Mouse (Mus musculus): ENCODE results near the gene Gm11758. TPM values are rescaled to one million over a fixed set of nuclear protein-coding genes. Genes with fewer than 3 reads are reported as not detected.

The Gm11758 gene
- not detected for polyA plus RNA-seq (2014; fragmentation: Illumina TruSeq; extraction: RNeasy Lipid Tissue Mini Kit (QIAGEN cat#74804); ENCODE audit: low read depth, low replicate concordance)

GRCm38 (mm10) chr4:73876166-73876565 lies at the start of gene Gm11758:
Gene Gm11758, minus strand, starts transcription at chr4:73876266.

GRCm38 (mm10) chr4:73920660-73921059 lies 44.6 kb upstream of the Gm11758 start, which contains the start of gene Gm11756:
Gene Gm11756, minus strand, starts transcription at chr4:73920760.

GRCm38 (mm10) chr4:73905853-73906252 lies 29.8 kb upstream of the Gm11758 start, which contains the start of gene Gm13871:
Gene Gm13871, minus strand, starts transcription at chr4:73905953.

GRCm38 (mm10) chr4:73891012-73891411 lies 14.9 kb upstream of the Gm11758 start, which contains the start of gene Gm11757:
Gene Gm11757, minus strand, starts transcription at chr4:73891112.

Other genes starting within 250 kb of the Gm11758 start
- gene Gm11236, start 238.1 kb downstream of the Gm11758 start, polyA plus RNA-seq (2014; fragmentation: Illumina TruSeq; extraction: RNeasy Lipid Tissue Mini Kit (QIAGEN cat#74804); ENCODE audit: low read depth, low replicate concordance): not detected
- gene Gm11239, start 207.9 kb downstream of the Gm11758 start, polyA plus RNA-seq (2014; fragmentation: Illumina TruSeq; extraction: RNeasy Lipid Tissue Mini Kit (QIAGEN cat#74804); ENCODE audit: low read depth, low replicate concordance): not detected
- not detected for gene Gm428, start 192.8 kb downstream of the Gm11758 start, polyA plus RNA-seq (2014; fragmentation: Illumina TruSeq; extraction: RNeasy Lipid Tissue Mini Kit (QIAGEN cat#74804); ENCODE audit: low read depth, low replicate concordance)
- 0.84 TPM for gene Rasef, start 85.3 kb downstream of the Gm11758 start, polyA plus RNA-seq (2014; fragmentation: Illumina TruSeq; extraction: RNeasy Lipid Tissue Mini Kit (QIAGEN cat#74804); ENCODE audit: low read depth, low replicate concordance)
- not detected for gene Gm11757, start 14.8 kb upstream of the Gm11758 start, polyA plus RNA-seq (2014; fragmentation: Illumina TruSeq; extraction: RNeasy Lipid Tissue Mini Kit (QIAGEN cat#74804); ENCODE audit: low read depth, low replicate concordance)
- gene Gm13871, start 29.7 kb upstream of the Gm11758 start, polyA plus RNA-seq (2014; fragmentation: Illumina TruSeq; extraction: RNeasy Lipid Tissue Mini Kit (QIAGEN cat#74804); ENCODE audit: low read depth, low replicate concordance): not detected
- 9.3 TPM for gene Gm11756, start 44.5 kb upstream of the Gm11758 start, polyA plus RNA-seq (2014; fragmentation: Illumina TruSeq; extraction: RNeasy Lipid Tissue Mini Kit (QIAGEN cat#74804); ENCODE audit: low read depth, low replicate concordance)
- 58.1 TPM for gene 2310002L09Rik, start 74.6 kb upstream of the Gm11758 start, polyA plus RNA-seq (2014; fragmentation: Illumina TruSeq; extraction: RNeasy Lipid Tissue Mini Kit (QIAGEN cat#74804); ENCODE audit: low read depth, low replicate concordance)
- gene Frmd3, start 137.2 kb upstream of the Gm11758 start, polyA plus RNA-seq (2014; fragmentation: Illumina TruSeq; extraction: RNeasy Lipid Tissue Mini Kit (QIAGEN cat#74804); ENCODE audit: low read depth, low replicate concordance): not detected

Data from heart, adult 10 weeks (tissue).